Mouse (Mus musculus) midbrain, embryonic 13.5 days (tissue): ENCODE data around the gene Sult2b1. TPM values are rescaled to one million over a fixed set of nuclear protein-coding genes. Genes with fewer than 3 reads are reported as not detected.

Experiments
- ATAC-seq: fragments of 200-750 bp; cut with Nextera tagmentation; 2 replicates; pipeline ENCODE4 v1.8.0; 2017; ENCODE audit warnings: mild to moderate bottlenecking, moderate TSS enrichment, moderate library complexity
- H3K27ac ChIP-seq: fragments of 300-500 bp; sonication (generic); 2 replicates; pipeline ENCODE4 v1.5.1; 2015; ENCODE audit warnings: inconsistent platforms, mild to moderate bottlenecking, moderate library complexity
- H3K27me3 ChIP-seq: fragments of 300-500 bp; sonication (generic); 2 replicates; pipeline ENCODE4 v1.6.1; 2015; ENCODE audit warnings: mild to moderate bottlenecking, inconsistent platforms
- H3K36me3 ChIP-seq: fragments of 300-500 bp; sonication (generic); 2 replicates; pipeline ENCODE4 v1.6.1; 2015; ENCODE audit warnings: mild to moderate bottlenecking, inconsistent platforms
- H3K4me1 ChIP-seq: fragments of 300-500 bp; sonication (generic); replicated peaks from 2 replicates; pipeline ENCODE4 v1.6.1; 2015; ENCODE audit warnings: inconsistent platforms
- H3K4me2 ChIP-seq: fragments of 300-500 bp; sonication (generic); replicated peaks from 2 replicates; pipeline ENCODE4 v1.6.1; 2015; ENCODE audit warnings: moderate library complexity, mild to moderate bottlenecking, inconsistent platforms
- H3K4me3 ChIP-seq: fragments of 300-500 bp; sonication (generic); replicated peaks from 2 replicates; pipeline ENCODE4 v1.5.1; 2015; ENCODE audit warnings: mild to moderate bottlenecking, inconsistent platforms
- H3K9ac ChIP-seq: fragments of 300-500 bp; sonication (generic); replicated peaks from 2 replicates; pipeline ENCODE4 v1.6.1; 2015; ENCODE audit warnings: mild to moderate bottlenecking, inconsistent platforms
- H3K9me3 ChIP-seq: fragments of 300-500 bp; sonication (generic); 2 replicates; pipeline ENCODE4 v1.6.1; 2016; ENCODE audit warnings: mild to moderate bottlenecking, inconsistent platforms
- WGBS: fragments of 180-500 bp; shearing (Covaris S2); methylation state at CpG from one replicate; pipeline ENCODE4 v1.1.7; 2015; 5-methylcytosine and 5-hydroxymethylcytosine counted together
- polyA plus RNA-seq: library from polyadenylated mRNA; unstranded; fragments of >200 nt; fragmentation: Nextera tagmentation; extraction: Ambion mirVana; gene quantifications from 2 replicates; pipeline ENCODE4 v1.2.1, GENCODE M21; 2015

The Sult2b1 gene
- polyA plus RNA-seq, 1 experiment from 2014 or later: 5.6 TPM

DNA sequence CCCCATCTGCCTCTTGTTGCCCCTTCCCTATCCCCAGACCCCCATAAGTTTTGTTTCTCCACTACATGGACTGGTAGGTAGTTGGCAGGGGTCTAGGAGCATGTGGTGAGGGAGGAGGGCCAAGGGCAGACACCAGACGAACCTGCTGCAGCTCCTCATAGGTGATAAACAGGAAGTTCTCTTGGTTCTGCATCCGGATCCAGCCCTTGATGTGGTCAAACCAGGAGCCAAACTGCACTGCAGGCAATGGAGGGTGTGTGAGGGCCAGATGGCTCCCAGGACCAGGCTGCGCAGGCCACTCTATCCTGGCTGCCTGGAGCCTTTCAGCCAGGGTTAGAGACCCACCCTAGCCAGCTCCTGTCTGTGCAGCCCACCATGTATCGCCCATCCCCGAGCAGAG lies 51.0 kb downstream of the Sult2b1 start:
- H3K4me2 ChIP-seq: no peak overlapping the region
- no peak overlapping the region for H3K27ac ChIP-seq
- 0 out of 2 replicates have a peak, but pooled peaks cover 4% of the 10 kb centered on the region for H3K4me1 ChIP-seq
- no peaks in the 10 kb centered on the region for H3K27me3 ChIP-seq
- WGBS: 88% methylated on average over 5 of the region's 5 CpGs
- no peak for ATAC-seq
- peaks cover 10% of the 10 kb centered on the region; the same call in 1 of the 2 replicates for H3K36me3 ChIP-seq
- no peak overlapping the region for H3K4me3 ChIP-seq
- no peak overlapping the region for H3K9ac ChIP-seq
- no peaks in the 10 kb centered on the region for H3K9me3 ChIP-seq

- Histone ChIP-seq H3K4me1 (0 out of 2 replicates have a peak, but pooled peaks cover 4% of the 10 kb centered on the region), H3K27ac (no peak overlapping the region), H3K9me3 (no peaks in the 10 kb centered on the region), H3K4me2 (no peak overlapping the region), H3K4me3 (no peak overlapping the region), H3K9ac (0 out of 2 replicates have a peak overlapping the region, but pooled peaks have one; percentile 30), H3K36me3 (peaks cover 29% of the 10 kb centered on the region), H3K27me3 (no peaks in the 10 kb centered on the region)
- 15% methylated on average over 16 of the region's 16 CpGs for WGBS
- peak; percentile 59 for ATAC-seq
Measured at GRCm38 (mm10) chr7:45730727-45731431, 53.6 kb downstream of the Sult2b1 start.

- WGBS: 88% methylated on average over 3 of the region's 3 CpGs
- Histone ChIP-seq H3K27ac (no peak overlapping the region), H3K4me2 (no peak overlapping the region), H3K4me1 (0 out of 2 replicates have a peak, but pooled peaks cover 4% of the 10 kb centered on the region), H3K4me3 (no peak overlapping the region), H3K9ac (no peak overlapping the region), H3K9me3 (no peaks in the 10 kb centered on the region), H3K27me3 (no peaks in the 10 kb centered on the region), H3K36me3 (peaks cover 62% of the 10 kb centered on the region)
- no peak for ATAC-seq
Measured at GRCm38 (mm10) chr7:45727625-45728024, 56.8 kb downstream of the Sult2b1 start.

GRCm38 (mm10) chr7:45726419-45726818 lies 58.0 kb downstream of the Sult2b1 start:
- Histone ChIP-seq H3K4me1 (0 out of 2 replicates have a peak, but pooled peaks cover 4% of the 10 kb centered on the region), H3K36me3 (peaks cover 73% of the 10 kb centered on the region), H3K27me3 (no peaks in the 10 kb centered on the region), H3K4me3 (no peak overlapping the region), H3K9ac (no peak overlapping the region), H3K9me3 (no peaks in the 10 kb centered on the region), H3K4me2 (no peak overlapping the region), H3K27ac (no peak overlapping the region)
- 94% methylated on average over 10 of the region's 10 CpGs for WGBS
- no peak for ATAC-seq

DNA sequence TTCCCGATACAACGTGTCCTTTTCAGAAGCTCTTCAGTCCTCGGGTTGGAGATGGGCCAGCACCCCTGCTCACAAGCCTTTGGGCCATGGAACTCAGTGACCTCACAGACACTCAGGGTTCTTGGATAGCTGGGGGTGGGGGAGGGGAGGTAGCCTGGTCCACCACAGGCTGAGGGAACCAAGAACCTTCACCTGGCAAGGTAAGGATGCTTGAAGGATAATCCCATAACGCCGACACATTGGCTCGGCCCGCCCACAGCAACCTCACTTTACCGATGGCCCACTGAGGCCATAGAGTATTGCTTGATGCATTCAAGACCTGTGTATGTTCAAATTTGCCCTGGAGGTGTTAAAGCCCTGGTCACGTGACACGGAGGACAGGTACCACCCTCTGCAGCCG lies 58.8 kb downstream of the Sult2b1 start, which contains the start of gene Spaca4:
Spaca4 (minus strand) TSS at position 101 of the 400 bp plus-strand sequence.
- peaks cover 5% of the 10 kb centered on the region; the same call in 1 of the 2 replicates for H3K4me1 ChIP-seq
- 96% methylated on average over 11 of the region's 11 CpGs for WGBS
- H3K4me2 ChIP-seq: no peak within 1 kb of the TSS
- peaks cover 80% of the 10 kb centered on the region for H3K36me3 ChIP-seq
- H3K27me3 ChIP-seq: no peaks in the 10 kb centered on the region
- H3K27ac ChIP-seq: no peak within 1 kb of the TSS
- H3K9ac ChIP-seq: no peak within 1 kb of the TSS
- H3K9me3 ChIP-seq: no peaks in the 10 kb centered on the region
- no peak within 1 kb of the TSS for H3K4me3 ChIP-seq
- ATAC-seq: no peak

- H3K27ac ChIP-seq: no peak overlapping the region
- WGBS: 96% methylated on average over 9 of the region's 9 CpGs
- peaks cover 86% of the 10 kb centered on the region for H3K36me3 ChIP-seq
Measured at GRCm38 (mm10) chr7:45725151-45725550, 59.3 kb downstream of the Sult2b1 start.

DNA sequence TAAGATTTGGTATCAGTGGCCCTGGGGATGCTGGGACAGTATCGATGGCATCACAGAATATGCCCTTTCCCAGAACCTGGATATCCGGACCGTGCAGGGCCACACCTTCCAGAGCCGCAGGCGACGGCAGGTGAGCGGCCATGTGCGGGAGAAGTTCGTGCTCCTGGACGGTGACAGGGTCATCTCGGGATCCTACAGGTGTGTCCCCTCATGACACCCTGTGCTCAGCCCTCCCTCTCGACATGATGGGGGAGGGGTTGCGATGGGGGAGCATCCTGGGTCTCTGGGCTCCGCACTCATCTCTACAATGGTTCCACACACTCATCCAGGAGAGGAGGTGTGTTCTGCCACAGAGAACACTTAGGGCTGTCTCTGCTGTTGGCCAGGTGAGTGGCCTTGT lies 60.7 kb downstream of the Sult2b1 start:
- Histone ChIP-seq H3K4me1 (peaks cover 18% of the 10 kb centered on the region), H3K9me3 (no peaks in the 10 kb centered on the region), H3K4me2 (no peak overlapping the region), H3K27ac (no peak overlapping the region), H3K36me3 (peaks cover 90% of the 10 kb centered on the region), H3K4me3 (no peak overlapping the region), H3K27me3 (no peaks in the 10 kb centered on the region), H3K9ac (no peak overlapping the region)
- 96% methylated on average over 14 of the region's 14 CpGs for WGBS
- no peak for ATAC-seq

More at GRCm38 (mm10) chr7:45725151-45725550, 59.3 kb downstream of the Sult2b1 start:
- Histone ChIP-seq H3K9ac (no peak overlapping the region), H3K4me1 (peaks cover 5% of the 10 kb centered on the region; the same call in 1 of the 2 replicates), H3K4me2 (no peak overlapping the region), H3K27me3 (no peaks in the 10 kb centered on the region), H3K9me3 (no peaks in the 10 kb centered on the region), H3K4me3 (no peak overlapping the region)
- ATAC-seq: no peak

- Histone ChIP-seq H3K9me3 (no peaks in the 10 kb centered on the region), H3K9ac (no peak overlapping the region), H3K4me1 (peaks cover 21% of the 10 kb centered on the region), H3K4me3 (no peak overlapping the region), H3K27me3 (no peaks in the 10 kb centered on the region), H3K36me3 (peaks cover 87% of the 10 kb centered on the region), H3K27ac (no peak overlapping the region), H3K4me2 (no peak overlapping the region)
- WGBS: 92% methylated on average over 4 of the region's 4 CpGs
- ATAC-seq: no peak
Measured at GRCm38 (mm10) chr7:45723301-45723700, 61.2 kb downstream of the Sult2b1 start.

- Histone ChIP-seq H3K4me3 (no peak overlapping the region), H3K36me3 (peaks cover 82% of the 10 kb centered on the region), H3K9ac (no peak overlapping the region), H3K9me3 (no peaks in the 10 kb centered on the region), H3K4me2 (no peak overlapping the region), H3K4me1 (peaks cover 21% of the 10 kb centered on the region), H3K27ac (peak overlapping the region; percentile 28; the same call in 1 of the 2 replicates), H3K27me3 (no peaks in the 10 kb centered on the region)
- 88% methylated on average over 13 of the region's 13 CpGs for WGBS
- no peak for ATAC-seq
Measured at GRCm38 (mm10) chr7:45722348-45722713, 62.1 kb downstream of the Sult2b1 start.

- peaks cover 77% of the 10 kb centered on the region for H3K36me3 ChIP-seq
- WGBS: 66% methylated on average over 13 of the region's 13 CpGs
- no peak for ATAC-seq
- H3K9me3 ChIP-seq: no peaks in the 10 kb centered on the region
- peak overlapping the region; percentile 28; the same call in 1 of the 2 replicates for H3K27ac ChIP-seq
- H3K4me1 ChIP-seq: peaks cover 26% of the 10 kb centered on the region
- H3K4me2 ChIP-seq: no peak overlapping the region
- peak overlapping the region; percentile 42; the same call in 1 of the 2 replicates for H3K9ac ChIP-seq
- no peaks in the 10 kb centered on the region for H3K27me3 ChIP-seq
- H3K4me3 ChIP-seq: no peak overlapping the region
Measured at GRCm38 (mm10) chr7:45721642-45722347, 62.7 kb downstream of the Sult2b1 start.

DNA sequence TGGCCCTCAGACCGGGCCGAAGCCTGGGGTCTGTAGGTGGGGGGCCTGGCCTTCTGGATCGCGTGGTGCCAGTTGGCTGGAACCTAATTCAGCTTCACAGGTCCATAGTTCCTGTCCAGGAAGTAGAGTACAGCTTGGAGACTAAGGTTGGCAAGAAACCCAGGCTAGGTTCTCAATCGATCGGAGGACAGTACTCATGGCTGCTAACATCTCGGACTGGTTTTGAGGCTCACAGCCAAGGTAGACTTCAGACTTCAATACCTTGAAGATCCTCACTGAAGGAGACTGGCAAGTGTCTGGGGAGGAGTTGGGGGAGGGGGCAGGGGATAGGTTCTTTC lies 63.3 kb downstream of the Sult2b1 start:
- Histone ChIP-seq H3K36me3 (peaks cover 71% of the 10 kb centered on the region), H3K27me3 (no peaks in the 10 kb centered on the region)
- no peak for ATAC-seq

More for the DNA sequence above, 63.3 kb downstream of the Sult2b1 start:
- H3K9ac ChIP-seq: peak overlapping the region; percentile 42; the same call in 1 of the 2 replicates
- H3K4me1 ChIP-seq: peaks cover 32% of the 10 kb centered on the region
- no peak overlapping the region for H3K27ac ChIP-seq
- no peak overlapping the region for H3K4me3 ChIP-seq
- 82% methylated on average over 7 of the region's 7 CpGs for WGBS
- H3K9me3 ChIP-seq: no peaks in the 10 kb centered on the region
- H3K4me2 ChIP-seq: no peak overlapping the region
